Mouse (Mus musculus) CD8-positive naive resting alpha-beta T cell, adult 2 months (primary cell): ENCODE data around the gene Htra3.

Experiments
- DNase-seq, 2 experiments: peaks; one replicate each; pipeline ENCODE4 v3.0.0; 2022; ENCODE audit warnings: low read depth in 2 of 2, low spot score in 2 of 2

Gene Htra3

GRCm38 (mm10) chr5:35679256-35680155, at the start of gene Htra3:
TSS of gene Htra3 (minus strand) at chr5:35679782.
- no peak for DNase-seq

DNA sequence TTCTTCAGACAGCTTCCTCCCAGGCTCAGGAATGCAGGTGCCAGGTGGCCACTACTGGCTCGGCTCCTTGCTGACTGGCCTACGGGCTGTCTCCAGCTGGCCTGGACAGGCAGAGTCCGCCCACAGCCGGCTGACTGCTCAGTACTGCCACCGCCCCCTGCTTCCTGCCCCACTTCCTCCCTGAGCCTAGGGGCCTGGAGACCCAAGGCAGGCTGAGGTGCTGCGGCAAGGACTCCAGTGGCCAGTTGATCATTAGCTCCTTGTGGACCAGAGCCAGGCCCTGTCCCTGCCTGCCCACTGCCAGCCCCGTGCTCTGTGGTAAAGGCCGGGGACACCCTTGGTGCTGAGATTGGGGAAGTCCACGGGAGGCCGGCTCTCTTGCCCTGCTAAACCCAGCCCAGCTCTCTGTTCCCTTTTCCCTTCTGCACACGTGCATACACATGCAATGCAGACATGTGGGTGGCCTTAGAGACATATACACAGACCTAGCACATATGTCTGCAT, 49.4 kb upstream of the Htra3 start:
- peak; percentile 18 to 20 for DNase-seq

GRCm38 (mm10) chr5:35728344-35728956, 48.9 kb upstream of the Htra3 start:
- no peak for DNase-seq

- DNase-seq = no peak
These were observed 47.9 kb upstream of the Htra3 start for GRCm38 (mm10) chr5:35727447-35727846.

DNA sequence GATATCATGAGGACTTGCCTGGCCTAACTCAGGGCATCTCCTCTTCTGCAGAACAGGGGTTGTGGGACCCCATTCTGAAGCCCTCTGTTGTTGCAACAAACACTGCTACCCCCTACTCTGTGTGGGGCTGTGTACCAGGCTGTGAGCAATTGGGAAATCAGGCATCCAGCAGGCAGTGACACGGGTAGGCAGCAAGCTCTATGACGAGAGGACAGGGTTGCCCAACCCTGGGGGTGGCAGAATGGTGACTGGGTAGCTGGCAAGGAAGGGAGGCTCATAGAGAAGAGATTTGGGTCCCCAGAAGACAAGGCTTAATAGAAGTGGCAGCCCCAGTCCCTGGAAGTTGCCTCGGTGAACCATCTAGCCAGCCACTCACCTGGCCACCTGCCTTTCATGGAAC, 46.3 kb upstream of the Htra3 start:
- no peak for DNase-seq

DNA sequence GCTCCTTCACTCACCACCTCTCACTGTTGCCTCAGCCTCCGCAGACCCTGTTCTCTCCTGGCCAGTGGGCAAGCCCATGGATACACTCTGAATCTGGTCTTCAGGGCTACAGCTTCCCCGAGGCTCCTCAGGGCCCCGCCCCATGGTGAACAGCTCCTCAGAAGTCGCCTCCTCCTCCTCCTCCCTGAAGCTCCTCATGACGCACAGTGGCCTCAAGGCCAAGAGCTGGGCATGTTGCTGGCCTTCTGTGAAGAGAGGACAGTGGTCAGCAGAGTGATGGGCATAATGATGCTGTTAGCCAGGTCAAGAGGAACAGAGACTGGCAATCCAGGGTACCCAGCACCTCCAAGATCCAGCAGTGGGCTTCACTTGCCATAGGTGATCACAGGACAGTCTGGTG, 44.3 kb upstream of the Htra3 start:
- no peak for DNase-seq

- DNase-seq = no peak
These were observed 43.1 kb upstream of the Htra3 start for GRCm38 (mm10) chr5:35722654-35723053.

DNA sequence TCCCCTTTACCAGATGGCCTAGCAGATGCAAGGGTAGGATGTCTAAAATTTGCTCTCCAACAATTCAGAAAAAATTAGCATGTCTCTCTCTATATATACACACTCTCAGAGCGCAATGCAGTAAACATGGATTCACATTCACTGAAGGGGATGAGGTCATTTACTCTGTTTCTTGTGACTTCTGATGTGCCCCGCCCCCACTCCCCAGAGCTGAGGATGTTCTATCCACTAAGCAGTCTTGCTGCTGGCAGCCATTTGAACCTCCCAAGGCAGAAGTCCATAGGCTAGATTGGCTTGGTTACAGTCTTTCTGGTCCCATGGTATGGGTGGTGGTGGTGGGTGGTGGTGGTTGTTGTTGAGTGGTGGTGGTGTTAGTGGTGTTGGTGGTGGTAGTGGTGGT, 42.4 kb upstream of the Htra3 start:
- no peak for DNase-seq

DNA sequence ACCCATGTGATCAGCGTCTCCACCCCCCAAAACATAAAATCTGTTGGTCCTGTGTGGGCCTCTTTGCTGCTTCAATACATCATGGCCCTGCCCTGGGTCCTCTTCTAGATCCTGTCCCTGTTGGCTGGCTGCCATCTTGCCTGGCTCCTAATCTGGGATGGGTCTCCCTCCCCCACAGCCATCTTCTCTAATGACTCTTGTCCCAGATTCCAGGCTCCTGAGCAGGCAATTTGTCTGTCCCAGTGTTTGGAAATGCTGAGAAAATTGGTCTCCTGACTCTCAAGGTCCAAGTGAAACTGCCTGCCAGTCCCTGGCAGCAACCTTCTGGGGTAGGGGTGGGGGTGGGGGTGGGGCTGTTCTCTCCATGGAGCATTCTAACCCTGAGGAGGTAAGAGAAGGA, 40.3 kb upstream of the Htra3 start:
- DNase-seq = no peak

DNA sequence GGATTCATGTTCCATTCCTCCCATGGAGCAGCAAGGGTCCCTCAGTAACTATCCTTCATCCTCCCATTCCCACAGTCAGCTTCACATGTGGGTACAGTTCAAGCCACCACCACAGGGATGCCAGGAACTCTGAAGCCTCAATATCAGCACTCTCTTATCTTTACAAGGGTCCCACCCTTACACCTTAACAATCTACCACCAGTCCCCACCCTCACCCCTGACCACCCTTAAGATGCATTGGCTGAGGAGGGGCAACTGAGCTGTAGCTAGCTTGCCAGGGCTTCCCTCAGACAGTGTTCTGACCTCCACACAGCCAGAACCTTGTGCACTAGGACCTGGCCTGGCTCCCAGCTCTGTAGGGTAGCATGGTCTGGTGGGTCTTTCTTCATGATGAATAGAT, 39.8 kb upstream of the Htra3 start:
- DNase-seq = no peak

- DNase-seq = no peak
These were observed 39.2 kb upstream of the Htra3 start for GRCm38 (mm10) chr5:35718817-35719216.

DNA sequence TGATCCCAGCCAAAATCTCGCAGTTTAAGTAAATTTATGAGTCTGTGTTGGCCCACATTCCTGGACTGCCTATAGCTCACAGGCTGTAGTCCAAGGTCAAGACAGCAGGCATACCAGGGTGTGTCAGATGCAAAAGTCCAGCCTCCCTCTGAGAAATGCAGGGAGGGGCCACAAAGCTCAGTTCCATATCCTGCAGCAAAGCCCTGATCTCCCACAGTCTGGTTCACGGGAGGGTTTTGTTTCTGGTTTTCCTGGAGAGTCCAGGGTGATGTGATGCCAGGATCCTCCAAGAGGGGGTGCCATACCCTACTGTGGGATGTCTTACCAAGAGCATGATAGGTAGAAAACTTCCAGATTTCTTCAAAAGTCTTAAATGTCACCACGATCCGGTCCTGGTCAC, 38.4 kb upstream of the Htra3 start:
- no peak for DNase-seq

GRCm38 (mm10) chr5:35717455-35717854, 37.9 kb upstream of the Htra3 start:
- no peak for DNase-seq

DNA sequence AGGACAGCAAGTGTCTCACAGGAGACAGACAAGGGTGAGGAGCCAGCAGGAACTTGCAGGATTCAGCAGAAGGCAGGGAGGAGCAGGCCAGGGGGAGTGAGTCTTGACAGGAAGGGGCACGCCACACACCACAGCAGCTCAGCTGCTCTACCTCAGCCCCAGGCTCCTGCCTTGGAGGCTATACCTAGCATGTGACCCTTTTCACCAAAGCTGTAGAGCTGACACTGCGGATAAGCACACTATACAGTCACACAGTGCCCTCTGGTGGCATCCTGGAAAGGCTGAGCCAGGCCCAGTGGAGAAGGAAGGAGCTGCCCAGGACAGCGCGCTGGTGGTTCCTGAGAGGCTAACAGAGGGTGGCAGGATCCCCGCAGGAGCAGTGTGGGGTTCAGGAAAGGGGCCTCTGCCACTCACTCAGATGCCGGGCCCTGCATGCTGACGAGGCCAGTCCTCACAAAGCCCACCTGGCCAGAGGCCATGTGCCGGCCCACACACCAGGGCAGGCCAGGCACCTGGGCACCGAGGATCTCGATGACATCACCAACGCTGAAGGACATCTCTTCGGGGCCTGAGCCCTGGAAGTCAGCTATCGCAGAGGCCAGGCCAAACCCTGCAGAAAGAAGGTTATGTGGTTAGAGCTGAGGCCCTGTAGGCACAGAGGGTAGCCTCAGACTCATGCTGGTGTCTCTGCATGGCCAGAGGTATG, 34.2 kb upstream of the Htra3 start:
- no peak for DNase-seq

DNA sequence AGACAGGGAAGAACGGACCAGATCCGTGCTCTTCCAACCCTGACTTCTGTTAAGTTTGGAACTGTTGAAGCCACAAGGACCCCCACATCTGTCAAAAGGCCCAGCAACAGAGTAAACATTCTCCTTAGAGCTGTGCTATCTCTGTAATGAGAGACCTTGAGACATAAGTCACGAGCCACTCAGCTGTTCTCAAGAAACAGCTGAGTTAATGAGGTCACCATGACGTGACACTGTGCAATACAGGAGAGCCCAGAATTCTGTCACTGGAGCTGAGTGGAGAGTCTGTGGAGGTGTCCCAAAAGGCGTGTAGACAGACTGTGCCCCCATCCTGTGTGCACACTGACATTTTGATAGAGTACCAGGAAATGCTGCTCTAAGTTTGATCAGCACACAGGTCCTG, 32.9 kb upstream of the Htra3 start:
- DNase-seq = no peak

GRCm38 (mm10) chr5:35710931-35711330, 31.3 kb upstream of the Htra3 start:
- DNase-seq = no peak

DNA sequence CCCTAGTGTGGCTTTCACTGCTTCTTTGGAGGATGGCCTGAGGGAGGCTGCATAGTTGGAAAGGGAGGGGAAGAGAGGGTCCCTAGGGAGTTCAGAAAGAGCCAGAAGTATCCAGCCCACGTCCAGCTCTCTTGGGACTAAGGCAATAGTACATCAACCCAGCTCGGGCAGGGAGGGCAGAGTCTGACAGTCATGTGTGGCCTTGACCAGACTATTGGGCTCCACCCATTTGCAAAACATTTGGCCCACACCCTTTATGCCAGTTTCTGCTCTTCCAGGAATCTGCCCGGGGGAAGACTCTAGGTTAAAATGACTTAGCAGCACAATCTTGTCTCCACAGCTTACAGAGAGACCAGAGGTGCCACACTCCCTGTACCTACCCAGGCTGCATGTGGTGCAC, 30.9 kb upstream of the Htra3 start:
- DNase-seq = no peak

DNA sequence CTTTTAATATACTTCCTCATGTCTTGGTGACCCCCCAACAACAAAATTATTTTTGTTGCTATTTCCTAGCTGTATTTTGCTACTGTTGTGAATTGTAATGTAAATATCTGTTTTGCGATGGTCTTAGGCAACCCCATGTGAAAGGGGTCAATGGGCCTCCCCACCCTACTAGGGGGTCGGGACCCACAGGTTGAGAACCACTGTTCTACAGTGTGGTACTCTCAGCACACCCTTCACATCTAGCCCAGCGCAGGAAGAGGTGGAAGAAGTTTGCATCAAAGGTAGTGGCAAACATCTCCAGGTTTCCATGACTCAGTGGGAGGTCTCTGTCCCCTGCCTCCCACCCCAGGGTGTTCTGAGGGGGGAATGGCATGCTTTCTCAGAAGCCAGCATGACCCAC, 25.8 kb upstream of the Htra3 start:
- DNase-seq = no peak

GRCm38 (mm10) chr5:35703814-35704213, 24.2 kb upstream of the Htra3 start:
- no peak for DNase-seq

DNA sequence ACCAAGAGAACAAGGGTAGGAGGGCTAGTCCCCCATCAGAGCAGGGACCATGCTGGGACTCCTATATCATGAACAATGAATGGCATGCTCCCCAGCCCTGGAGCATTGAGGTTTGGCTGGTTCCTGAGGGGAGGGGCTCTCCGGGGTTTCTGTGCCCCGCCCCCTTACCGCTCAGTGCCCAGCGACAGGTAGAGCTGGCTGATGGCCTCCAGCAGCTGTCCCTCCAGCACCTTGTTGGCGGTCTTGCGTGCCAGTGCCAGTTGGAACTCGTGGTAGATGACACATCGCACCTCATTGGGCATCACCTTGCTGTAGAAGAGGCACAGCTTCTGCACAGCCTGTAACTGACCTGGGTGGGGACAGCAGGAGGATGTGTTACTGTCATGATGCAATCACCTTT, 23.6 kb upstream of the Htra3 start:
- DNase-seq = no peak

DNA sequence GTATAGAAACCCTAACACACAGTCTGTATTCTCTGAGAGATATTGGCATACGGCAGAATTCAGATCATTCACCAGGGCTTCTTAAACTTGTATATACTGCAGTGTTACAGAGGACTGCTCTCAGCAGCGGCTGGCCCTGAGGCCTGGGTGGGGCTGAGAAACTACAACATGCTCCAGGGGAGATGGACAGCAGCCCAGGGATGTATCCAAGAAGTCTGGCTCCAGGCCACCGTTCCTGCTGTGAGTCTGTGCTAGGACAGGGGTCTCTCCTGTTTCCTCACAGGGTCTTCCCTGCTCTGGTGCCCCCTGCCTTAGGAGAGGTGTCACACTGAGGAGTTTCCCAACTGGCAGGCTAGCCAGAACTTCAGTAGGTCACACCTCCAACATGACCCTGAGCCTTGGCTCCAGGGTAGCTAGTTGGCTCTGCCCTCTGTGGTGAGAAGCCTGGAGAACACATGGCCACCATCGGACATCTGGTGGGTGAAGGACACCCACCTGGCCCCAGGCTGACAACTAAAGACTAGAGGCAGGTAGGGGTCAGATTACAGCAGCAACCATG, 23.1 kb upstream of the Htra3 start:
- no peak for DNase-seq

- peak in 1 of 2 experiments; percentile 14 for DNase-seq
These were observed 21.5 kb upstream of the Htra3 start for GRCm38 (mm10) chr5:35701042-35701441.
